Mouse (Mus musculus) left cerebral cortex, adult 2 months (tissue): Measurements from ENCODE around the gene Slc25a39. TPM values are rescaled to one million over a fixed set of nuclear protein-coding genes. Genes with fewer than 3 reads are reported as not detected.
A peak's percentile ranks its signal among the peaks of the same experiment; 100 is the strongest.

Experiments used
- DNase-seq, 2 experiments: peaks; one replicate each; pipeline ENCODE4 v3.0.0; 2021 to 2022; ENCODE audit warnings: low spot score in 2 of 2, mixed read lengths in 1 of 2; ENCODE audit errors: extremely low spot score in 1 of 2
- H3K27ac ChIP-seq: fragments of 200-600 bp; 2 replicates; pipeline ENCODE4 v1.8.1; 2022
- H3K4me3 ChIP-seq: fragments of 200-600 bp; 2 replicates; pipeline ENCODE4 v1.8.1; 2022
- CTCF ChIP-seq: fragments of 200-600 bp; IDR thresholded peaks from 2 replicates; pipeline ENCODE4 v1.8.1; 2022; ENCODE audit warnings: antibody characterized with exemption, mild to moderate bottlenecking, moderate library complexity
- intact Hi-C: fragments of 180-260 bp; cut with DNase I; formaldehyde crosslinking; loops from one replicate; pipeline ENCODE4 v1.15.1; 2025
- microRNA-seq, 2 experiments: library from miRNA; unstranded; fragments of <30 nt; microRNA quantifications; one replicate each; pipeline ENCODE4 v1.2.0; 2021
- total RNA-seq, 2 experiments: library from RNA; stranded (reverse); gene quantifications; 2 replicates each; pipeline ENCODE4 v1.2.3; 2021

The Slc25a39 gene
- total RNA-seq, 2 experiments from 2014 or later = 65.7 to 68.6 TPM

DNA sequence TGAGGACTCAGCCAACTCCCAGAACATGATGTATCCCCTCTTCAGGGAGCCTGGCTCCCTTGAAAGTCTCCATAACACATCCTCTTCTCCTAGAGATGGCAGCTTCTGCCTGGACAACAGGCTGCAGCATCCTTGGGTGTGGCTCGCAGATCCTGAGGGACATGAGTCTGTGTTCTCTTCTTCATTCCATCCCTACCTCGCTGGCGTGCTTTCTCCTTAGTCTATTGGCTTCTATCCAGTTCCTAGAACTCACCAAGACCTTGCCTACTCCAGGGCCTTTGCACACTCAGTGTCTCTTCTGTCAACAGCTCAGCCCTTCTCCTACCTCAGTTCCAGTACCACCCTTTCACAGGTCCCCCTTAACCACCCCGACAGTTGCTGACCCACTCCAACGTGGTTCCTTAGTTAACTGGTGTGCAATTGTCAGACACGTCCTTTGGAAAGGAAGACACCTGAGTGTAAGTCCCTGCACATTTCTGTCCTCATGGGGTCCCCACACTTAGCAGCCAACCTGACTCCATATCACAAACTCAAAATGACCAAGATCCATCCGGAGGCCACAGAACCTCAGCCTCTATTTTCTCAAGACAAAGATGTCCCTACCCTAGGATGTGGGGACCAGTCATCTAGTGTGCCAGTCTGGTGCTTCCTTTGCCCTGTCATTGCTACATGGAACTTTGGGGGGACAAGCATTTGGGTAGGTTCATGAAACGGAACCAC, 45.8 kb downstream of the Slc25a39 start:
- DNase-seq = no peak
- H3K27ac ChIP-seq = no peak overlapping the region
- intact Hi-C loops = loop anchor here (10.0 kb wide), 1 partner anchor 237 kb away; no protein-coding TSS in a partner anchor
- no peak overlapping the region for H3K4me3 ChIP-seq
- TF ChIP-seq CTCF = no peak

GRCm38 (mm10) chr11:102358365-102358764, 49.4 kb downstream of the Slc25a39 start:
- no peak overlapping the region for H3K27ac ChIP-seq
- TF ChIP-seq CTCF = no peak
- intact Hi-C loops = no loop called here
- no peak overlapping the region for H3K4me3 ChIP-seq
- no peak for DNase-seq

DNA sequence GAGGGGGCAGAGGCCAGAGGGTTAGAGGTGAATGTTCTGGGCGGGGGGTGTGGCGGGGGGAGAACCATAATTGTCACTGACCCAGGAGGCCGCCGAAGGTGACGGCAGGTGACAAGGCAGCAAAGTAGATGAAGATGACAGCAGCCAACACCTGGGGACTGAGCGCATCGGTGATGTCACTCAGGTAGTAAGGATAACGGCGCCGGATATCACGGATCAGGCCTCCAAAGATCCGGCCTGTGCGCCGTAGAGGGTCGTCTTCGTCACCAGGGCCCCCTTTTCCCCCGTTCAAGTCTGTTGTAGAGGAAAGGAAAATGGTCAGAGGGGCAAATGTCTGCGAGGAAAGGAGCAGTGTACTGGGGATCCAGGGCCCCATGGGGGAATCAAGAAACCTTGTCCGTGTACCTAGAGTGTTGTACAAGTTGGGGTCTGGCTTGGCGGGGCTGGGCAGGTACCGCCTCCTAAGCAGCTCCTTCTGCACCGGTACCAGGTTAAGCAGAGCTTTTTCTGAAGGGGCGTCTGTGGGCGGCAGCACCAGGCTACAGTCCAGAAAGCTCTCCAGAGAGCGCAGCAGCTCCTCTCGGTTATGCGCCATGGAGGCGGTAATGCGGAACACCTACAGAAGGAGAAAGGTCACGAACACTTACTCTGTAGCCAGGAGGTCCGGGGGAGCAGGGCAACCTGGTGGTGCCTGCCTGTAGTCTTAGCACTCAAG, 51.0 kb downstream of the Slc25a39 start:
- intact Hi-C loops = no loop called here
- TF ChIP-seq CTCF = no peak
- Histone ChIP-seq H3K27ac (no peak overlapping the region), H3K4me3 (no peak overlapping the region)
- DNase-seq = peak; percentile 11 to 28

GRCm38 (mm10) chr11:102356190-102356589, 51.6 kb downstream of the Slc25a39 start:
- no peak overlapping the region for H3K27ac ChIP-seq
- DNase-seq = no peak
- TF ChIP-seq CTCF = no peak
- intact Hi-C loops = no loop called here
- H3K4me3 ChIP-seq = no peak overlapping the region

DNA sequence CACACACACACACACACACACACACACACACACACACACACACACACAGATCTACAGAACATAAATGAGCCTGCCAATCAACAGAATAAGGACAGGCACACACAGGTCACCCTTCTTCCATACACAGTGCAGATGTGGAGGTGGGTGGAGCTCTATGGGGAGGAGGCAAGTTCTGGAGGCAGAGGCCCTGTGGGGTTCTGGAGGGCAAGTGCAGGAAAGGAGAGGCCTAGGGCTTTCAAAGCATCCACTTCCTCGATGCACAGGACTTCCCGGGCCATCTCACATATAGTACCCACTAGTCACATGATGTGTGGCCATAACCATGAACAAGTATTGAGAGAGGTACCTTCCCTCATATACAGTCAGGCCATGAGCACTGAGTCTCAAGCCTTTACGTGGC, 52.2 kb downstream of the Slc25a39 start:
- no peak for TF ChIP-seq CTCF
- H3K4me3 ChIP-seq = no peak overlapping the region
- no peak for DNase-seq
- no peak overlapping the region for H3K27ac ChIP-seq
- intact Hi-C loops = no loop called here

DNA sequence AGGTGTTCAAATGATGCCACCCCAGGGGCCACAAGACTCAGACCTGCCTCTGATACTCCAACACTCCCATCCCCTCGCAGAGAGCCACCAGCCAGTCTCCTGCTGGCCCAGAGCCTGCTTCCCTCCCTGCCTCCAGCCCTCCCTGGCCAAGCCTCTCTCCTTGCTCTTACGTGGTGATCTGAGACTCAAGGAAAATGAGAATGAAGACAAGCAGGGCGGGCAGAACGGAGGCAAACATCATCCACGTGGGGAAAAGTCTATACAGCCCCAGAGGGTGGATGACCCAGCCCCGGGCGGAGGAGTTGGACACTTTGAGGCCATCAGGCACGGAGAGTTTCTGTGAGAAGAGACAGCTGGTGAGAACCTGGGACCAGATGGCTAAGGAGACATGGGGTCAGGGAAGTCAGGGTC, 54.7 kb downstream of the Slc25a39 start:
- no peak overlapping the region for H3K4me3 ChIP-seq
- no peak for TF ChIP-seq CTCF
- intact Hi-C loops = no loop called here
- no peak overlapping the region for H3K27ac ChIP-seq
- DNase-seq = no peak

Small RNAs within 50 kb of the gene (microRNA-seq; reads per million reads assigned to microRNA genes)
- 0 to 0.73 reads per million in 2 experiments for gene Mir6930

Other genes with a start within 250 kb of the Slc25a39 start
- 10 to 100 TPM; 55.2 to 58.9 TPM for gene Lsm12, start 222.7 kb downstream of the Slc25a39 start, total RNA-seq
- gene G6pc3, start 218.3 kb downstream of the Slc25a39 start, total RNA-seq = 10 to 100 TPM; 62.9 to 69.8 TPM
- 100 to 1,000 TPM; 286 to 315 TPM for gene Hdac5, start 177.8 kb downstream of the Slc25a39 start, total RNA-seq
- 1 to 10 TPM; 1.0 to 2.0 TPM for gene BC030867, start 159.1 kb downstream of the Slc25a39 start, total RNA-seq
- 1 to 10 TPM; 1.2 to 1.4 TPM for gene Asb16, start 139.2 kb downstream of the Slc25a39 start, total RNA-seq
- 10 to 100 TPM; 66.6 to 74.4 TPM for gene Tmub2, start 123.0 kb downstream of the Slc25a39 start, total RNA-seq
- 100 to 1,000 TPM; 236 to 242 TPM for gene Atxn7l3, start 111.3 kb downstream of the Slc25a39 start, total RNA-seq
- 100 to 1,000 TPM; 131 to 141 TPM for gene Ubtf, start 88.2 kb downstream of the Slc25a39 start, total RNA-seq
- gene Slc4a1, start 41.7 kb downstream of the Slc25a39 start, total RNA-seq = under 1 TPM; 0.16 to 0.43 TPM
- gene Rundc3a, start 14.5 kb downstream of the Slc25a39 start, total RNA-seq = 100 to 1,000 TPM; 505 to 522 TPM
- gene Grn, start 22.4 kb upstream of the Slc25a39 start, total RNA-seq = 10 to 100 TPM; 58.1 to 66.2 TPM
- gene Fam171a2, start 39.7 kb upstream of the Slc25a39 start, total RNA-seq = 100 to 1,000 TPM; 117 to 123 TPM
- gene Itga2b, start 62.2 kb upstream of the Slc25a39 start, total RNA-seq = 1 to 10 TPM; 2.5 to 4.1 TPM
- gene Gpatch8, start 148.4 kb upstream of the Slc25a39 start, total RNA-seq = 10 to 100 TPM; 57.1 to 60.5 TPM
- gene Gm11627, start 171.5 kb upstream of the Slc25a39 start, total RNA-seq = 1 to 10 TPM; 4.8 to 5.0 TPM
- 10 to 100 TPM; 10.9 to 11.7 TPM for gene Fzd2, start 196.4 kb upstream of the Slc25a39 start, total RNA-seq